In genomic region chr9:118611958-118612581, GRCm38 (mm10) we compare ENCODE assay signal across 9 mouse cellular contexts. TPM values are rescaled to one million over a fixed set of nuclear protein-coding genes. Genes with fewer than 3 reads are reported as not detected.
DNase-seq lines count a peak whose midpoint lies in the region; ATAC-seq and TF ChIP-seq lines count a peak whose summit lies in the region.
"Had no signal": no experiment of that assay in that cellular context is flagged by ENCODE, and none has a peak within 500 bp of the region (broad histone marks: within the 10 kb centered on the region; RNA-seq: fewer than 3 reads in every experiment).

No protein-coding gene starts in this region.

- H3K27ac ChIP-seq in heart, embryonic 11.5 days (ENCODE audit: low read depth, low read length), result no peak overlapping the region
- peak overlapping the region; percentile 40 for H3K27ac ChIP-seq in liver, postnatal 0 days (ENCODE audit: low read depth)
- H3K27ac ChIP-seq in thymus, adult 2 months (ENCODE audit: control insufficient read depth, insufficient read depth, low read length), result no peak overlapping the region; the same call in 1 of the 2 replicates

- no peak for TF ChIP-seq CTCF in liver, postnatal 0 days (IDR thresholded peaks at IDR 0.05; ENCODE audit: low read depth)
- TF ChIP-seq CTCF in thymus, adult 2 months (IDR thresholded peaks at IDR 0.05; ENCODE audit: borderline replicate concordance, control insufficient read depth, extremely low read depth, insufficient read depth, low read length, poor library complexity), result no peak

- H3K9me3 ChIP-seq in heart, embryonic 11.5 days (replicated peaks; ENCODE audit: control insufficient read depth, low read length), result no peaks in the 10 kb centered on the region
- no peaks in the 10 kb centered on the region for H3K9me3 ChIP-seq in liver, postnatal 0 days (ENCODE audit: low read length)

- no peak overlapping the region for H3K4me3 ChIP-seq in heart, embryonic 11.5 days (ENCODE audit: low read depth, low read length)
- no peak overlapping the region for H3K4me3 ChIP-seq in liver, postnatal 0 days (ENCODE audit: low read depth, low read length)
- H3K4me3 ChIP-seq in thymus, adult 2 months (ENCODE audit: control insufficient read depth, insufficient read depth, low read length), result peak overlapping the region; percentile 33
- H3K4me3 ChIP-seq: erythroblast, embryonic 14.5 days had no signal

- H3K27me3 ChIP-seq in heart, embryonic 11.5 days (ENCODE audit: control insufficient read depth, insufficient read depth, low read length), result peaks cover 13% of the 10 kb centered on the region; the same call in 1 of the 2 replicates
- peaks cover 11% of the 10 kb centered on the region for H3K27me3 ChIP-seq in liver, postnatal 0 days (ENCODE audit: insufficient read depth, low read length)
- H3K27me3 ChIP-seq in thymus, adult 2 months (ENCODE audit: control insufficient read depth, insufficient read depth, low read length), result peaks cover 5% of the 10 kb centered on the region; the same call in 1 of the 2 replicates

- no peak overlapping the region for H3K9ac ChIP-seq in heart, embryonic 11.5 days (ENCODE audit: low read depth, low read length)
- H3K9ac ChIP-seq in liver, postnatal 0 days (replicated peaks), result no peak overlapping the region

- H3K36me3 ChIP-seq in heart, embryonic 11.5 days (ENCODE audit: control insufficient read depth, insufficient read depth, low read length), result no peaks in the 10 kb centered on the region
- no peaks in the 10 kb centered on the region for H3K36me3 ChIP-seq in liver, postnatal 0 days (replicated peaks; ENCODE audit: insufficient read depth, low read length)
- no peaks in the 10 kb centered on the region for H3K36me3 ChIP-seq in thymus, adult 2 months (ENCODE audit: control insufficient read depth, insufficient read depth, low read length)

- TF ChIP-seq EP300 in liver, postnatal 0 days (IDR thresholded peaks at IDR 0.05; ENCODE audit: low read depth), result no peak

- no peak for TF ChIP-seq POLR2A in thymus, adult 2 months (IDR thresholded peaks at IDR 0.05; ENCODE audit: control insufficient read depth, extremely low read depth, insufficient read depth, low read length, poor library complexity)

- H3K4me2 ChIP-seq in heart, embryonic 11.5 days, result peak overlapping the region; percentile 27; the same call in 1 of the 2 replicates
- H3K4me2 ChIP-seq in liver, postnatal 0 days (ENCODE audit: low read depth, low read length), result no peak overlapping the region

- ATAC-seq in heart, embryonic 11.5 days (replicated peaks; ENCODE audit: insufficient number of reproducible peaks, low FRiP score, low TSS enrichment), result no peak
- no peak for ATAC-seq in liver, postnatal 0 days

- 28% methylated on average over 20 of the region's 20 CpGs for WGBS in heart, embryonic 11.5 days (ENCODE audit: insufficient replicate concordance)
- 29% methylated on average over 20 of the region's 20 CpGs for WGBS in liver, postnatal 0 days (ENCODE audit: insufficient replicate concordance)
- WGBS in thymus, adult 2 months, result 18% methylated on average over 20 of the region's 20 CpGs

- DNase-seq in lung, adult 18-20 months, result peak; percentile 40 to 65
- no peak for DNase-seq in lung, postnatal 14 days
- peak; percentile 46 for DNase-seq in liver, postnatal 0 days
- DNase-seq in thymus, adult 2 months, result peak; percentile 33
- no peak for DNase-seq in right cerebral cortex, postnatal 25 days
- no peak for DNase-seq in adipocyte (ENCODE audit: low spot score)
- DNase-seq in layer of hippocampus, postnatal 10 days (ENCODE audit: low spot score in 2 of 2), result no peak

- peaks cover 27% of the 10 kb centered on the region for H3K4me1 ChIP-seq in heart, embryonic 11.5 days (ENCODE audit: control insufficient read depth, insufficient read depth, low read length)
- peaks cover 9% of the 10 kb centered on the region for H3K4me1 ChIP-seq in liver, postnatal 0 days (ENCODE audit: insufficient read depth)
- H3K4me1 ChIP-seq in thymus, adult 2 months (replicated peaks; ENCODE audit: control insufficient read depth, insufficient read depth, low read length), result peaks cover 22% of the 10 kb centered on the region

RNA-seq across cellular contexts. Expression of gene Itga9, which starts 5.6 kb away (rescaled TPM):
- polyA plus RNA-seq in heart, embryonic 11.5 days (2014; fragmentation: Nextera tagmentation; extraction: Ambion mirVana), result 8.3 and 9.9 TPM in 2 replicates
- polyA plus RNA-seq in liver, postnatal 0 days (2015; fragmentation: Nextera tagmentation; extraction: Ambion mirVana), result 3.8 and 4.8 TPM in 2 replicates
- 7.2 and 9.0 TPM in 2 replicates for polyA plus RNA-seq in thymus, adult 2 months (2012; rRNA removed)
- total RNA-seq in layer of hippocampus, postnatal 10 days (2021), result 1 to 10 TPM; 4.5 to 6.8 TPM

Comparison
In these comparisons a context has a peak if more than half of its experiments do, and no peak if none do; other contexts are left out.
1. DNase-seq: peak in lung, adult 18-20 months (2 of 2), liver, postnatal 0 days (single experiment) and thymus, adult 2 months (single experiment); none in lung, postnatal 14 days (single experiment), right cerebral cortex, postnatal 25 days (single experiment), adipocyte (single experiment) and layer of hippocampus, postnatal 10 days (0 of 2).